Comparison of ENCODE assay signal across 29 mouse cellular contexts in the genomic region with DNA sequence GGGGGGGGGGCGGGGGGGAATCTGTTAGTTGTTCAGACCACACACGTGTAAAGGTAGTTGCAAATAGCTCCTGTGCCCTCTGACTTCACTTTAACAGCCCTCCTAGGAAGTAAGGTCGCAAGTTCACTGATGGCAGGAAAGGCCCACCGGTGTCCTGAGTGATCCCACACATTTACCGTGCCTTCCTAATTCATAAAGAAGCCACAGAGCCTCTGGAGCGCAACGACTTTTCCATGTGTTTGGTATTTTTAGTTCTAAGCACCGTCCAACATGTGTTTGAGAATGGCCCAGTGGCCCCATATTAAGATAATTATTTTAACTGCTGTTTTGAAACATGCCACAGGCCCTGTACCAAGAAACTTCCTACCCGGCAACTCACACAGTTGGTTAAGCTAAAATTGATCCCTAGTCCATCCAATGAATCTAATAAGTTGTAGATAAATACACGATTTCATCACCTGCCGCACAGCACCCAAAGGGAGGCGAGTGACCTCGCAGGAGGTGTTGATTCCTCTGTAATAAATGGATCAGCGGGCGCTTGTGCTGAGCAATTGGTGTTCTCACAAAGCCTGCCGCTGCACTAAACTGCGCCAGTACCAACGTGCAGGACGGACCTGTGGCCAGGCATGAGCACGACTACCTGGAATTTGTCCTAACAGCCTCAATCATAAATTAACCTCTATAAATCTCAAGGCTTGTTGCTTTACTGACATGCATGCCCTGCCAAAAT.
DNase-seq lines count a peak whose midpoint lies in the region; ATAC-seq lines count a peak whose summit lies in the region.
"Had no signal": no experiment of that assay in that cellular context is flagged by ENCODE, and none has a peak within 500 bp of the region (broad histone marks: within the 10 kb centered on the region; RNA-seq: fewer than 3 reads in every experiment).

No protein-coding gene starts in this region.

- peak; percentile 40 for DNase-seq in neural tube, embryonic 10.5 days (ENCODE audit: extremely low spot score, low spot score)
- peak; percentile 54 for DNase-seq in forelimb bud, embryonic 11.5 days (ENCODE audit: low read depth, low spot score)
- no peak for DNase-seq in adipocyte (ENCODE audit: low spot score)
- DNase-seq in heart, adult 8-10 months (ENCODE audit: low spot score): no peak
- DNase-seq: adrenal gland, postnatal 36 days; cerebellum, adult 8-10 months; cerebellum, postnatal 25 days; gastrocnemius, postnatal 25 days; heart, adult 18-20 months; heart, postnatal 10 days; kidney, adult 2 months; retina, postnatal 1 day; right cerebral cortex, postnatal 14 days had no signal

- WGBS in neural tube, embryonic 15.5 days: 82% methylated on average over 20 of the region's 20 CpGs
- WGBS in limb, embryonic 13.5 days: 15% methylated on average over 20 of the region's 20 CpGs
- WGBS in kidney, embryonic 16.5 days: 50% methylated on average over 20 of the region's 20 CpGs

- no peaks in the 10 kb centered on the region for H3K27me3 ChIP-seq in neural tube, embryonic 15.5 days (replicated peaks)
- peaks cover 76% of the 10 kb centered on the region for H3K27me3 ChIP-seq in limb, embryonic 13.5 days
- H3K27me3 ChIP-seq in kidney, embryonic 16.5 days (ENCODE audit: insufficient read depth, low read length): no peaks in the 10 kb centered on the region
- H3K27me3 ChIP-seq: forebrain, embryonic 13.5 days; heart, embryonic 13.5 days; hindbrain, embryonic 15.5 days; intestine, embryonic 15.5 days; lung, embryonic 15.5 days; Patski had no signal

- H3K9ac ChIP-seq in neural tube, embryonic 15.5 days (replicated peaks): no peak overlapping the region
- no peak overlapping the region for H3K9ac ChIP-seq in limb, embryonic 13.5 days
- H3K9ac ChIP-seq in kidney, embryonic 16.5 days (replicated peaks; ENCODE audit: low read length): no peak overlapping the region
- H3K9ac ChIP-seq: forebrain, embryonic 13.5 days; heart, embryonic 13.5 days; hindbrain, embryonic 15.5 days; intestine, embryonic 15.5 days; lung, embryonic 15.5 days had no signal

- no peak for ATAC-seq in neural tube, embryonic 15.5 days (ENCODE audit: low FRiP score)
- ATAC-seq in limb, embryonic 13.5 days (ENCODE audit: low FRiP score, low read depth): peak; percentile 60
- ATAC-seq in cerebellum, adult (ENCODE audit: insufficient number of reproducible peaks, low FRiP score, low TSS enrichment): no peak
- no peak for ATAC-seq in kidney, embryonic 16.5 days (ENCODE audit: low FRiP score, low TSS enrichment)
- ATAC-seq: forebrain, embryonic 13.5 days; intestine, embryonic 15.5 days; midbrain, embryonic 16.5 days; Patski had no signal

- H3K4me3 ChIP-seq in neural tube, embryonic 15.5 days (replicated peaks): no peak overlapping the region
- H3K4me3 ChIP-seq in limb, embryonic 13.5 days: no peak overlapping the region
- H3K4me3 ChIP-seq in kidney, embryonic 16.5 days (ENCODE audit: low read length): no peak overlapping the region
- H3K4me3 ChIP-seq: forebrain, embryonic 13.5 days; heart, embryonic 13.5 days; hindbrain, embryonic 10.5 days; hindbrain, embryonic 15.5 days; intestine, embryonic 15.5 days; lung, embryonic 15.5 days; myocyte had no signal

- H3K4me1 ChIP-seq in neural tube, embryonic 15.5 days: 0 out of 2 replicates have a peak, but pooled peaks cover 4% of the 10 kb centered on the region
- H3K4me1 ChIP-seq in limb, embryonic 13.5 days: peaks cover 17% of the 10 kb centered on the region
- 0 out of 2 replicates have a peak, but pooled peaks cover 3% of the 10 kb centered on the region for H3K4me1 ChIP-seq in kidney, embryonic 16.5 days (ENCODE audit: insufficient read depth, low read length)
- H3K4me1 ChIP-seq: forebrain, embryonic 13.5 days; heart, embryonic 13.5 days; hindbrain, embryonic 10.5 days; hindbrain, embryonic 15.5 days; intestine, embryonic 15.5 days; lung, embryonic 15.5 days had no signal

- no peaks in the 10 kb centered on the region for H3K9me3 ChIP-seq in neural tube, embryonic 15.5 days (replicated peaks)
- H3K9me3 ChIP-seq in limb, embryonic 13.5 days: no peaks in the 10 kb centered on the region
- no peaks in the 10 kb centered on the region for H3K9me3 ChIP-seq in kidney, embryonic 16.5 days (ENCODE audit: low read length)
- H3K9me3 ChIP-seq: forebrain, embryonic 13.5 days; heart, embryonic 13.5 days; hindbrain, embryonic 10.5 days; hindbrain, embryonic 15.5 days; intestine, embryonic 15.5 days; lung, embryonic 15.5 days had no signal

- H3K36me3 ChIP-seq in neural tube, embryonic 15.5 days: no peaks in the 10 kb centered on the region
- no peaks in the 10 kb centered on the region for H3K36me3 ChIP-seq in limb, embryonic 13.5 days
- H3K36me3 ChIP-seq in kidney, embryonic 16.5 days (ENCODE audit: insufficient read depth, low read length): no peaks in the 10 kb centered on the region
- H3K36me3 ChIP-seq: heart, embryonic 13.5 days; hindbrain, embryonic 10.5 days; hindbrain, embryonic 15.5 days; intestine, embryonic 15.5 days; lung, embryonic 15.5 days had no signal

- no peak overlapping the region for H3K4me2 ChIP-seq in neural tube, embryonic 15.5 days
- H3K4me2 ChIP-seq in limb, embryonic 13.5 days (replicated peaks): peak overlapping the region; percentile 7
- no peak overlapping the region for H3K4me2 ChIP-seq in kidney, embryonic 16.5 days (replicated peaks; ENCODE audit: low read depth, low read length)
- H3K4me2 ChIP-seq: forebrain, embryonic 13.5 days; heart, embryonic 13.5 days; hindbrain, embryonic 15.5 days; intestine, embryonic 15.5 days; liver, embryonic 11.5 days; lung, embryonic 15.5 days; midbrain, embryonic 11.5 days had no signal

- no peak overlapping the region for H3K27ac ChIP-seq in neural tube, embryonic 15.5 days (replicated peaks)
- H3K27ac ChIP-seq in limb, embryonic 13.5 days: no peak overlapping the region
- no peak overlapping the region for H3K27ac ChIP-seq in kidney, embryonic 16.5 days (ENCODE audit: low read length)
- H3K27ac ChIP-seq: forebrain, embryonic 13.5 days; heart, embryonic 13.5 days; hindbrain, embryonic 10.5 days; hindbrain, embryonic 15.5 days; intestine, embryonic 15.5 days; kidney, postnatal 0 days; lung, embryonic 15.5 days had no signal

Comparison
In these comparisons a context has a peak if more than half of its experiments do, and no peak if none do; other contexts are left out.
1. DNase-seq: peak in neural tube, embryonic 10.5 days (single experiment) and forelimb bud, embryonic 11.5 days (single experiment); none in adipocyte (single experiment) and heart, adult 8-10 months (single experiment).